Mouse (Mus musculus) C2C12 (cell line): ENCODE measurements around the gene Dph7. TPM values are rescaled to one million over a fixed set of nuclear protein-coding genes. Genes with fewer than 3 reads are reported as not detected.

Experiments used
- H3K27me3 ChIP-seq: one replicate; pipeline ENCODE4 v1.6.1; 2011; ENCODE audit not compliant: control insufficient read depth, insufficient read depth, insufficient read length
- H3K36me3 ChIP-seq: one replicate; pipeline ENCODE4 v1.6.1; 2011; ENCODE audit not compliant: control insufficient read depth, insufficient read depth
- H3K4me3 ChIP-seq: one replicate; pipeline ENCODE4 v1.5.1; 2011; ENCODE audit warnings: mild to moderate bottlenecking, control low read depth; ENCODE audit not compliant: poor library complexity, insufficient read depth, severe bottlenecking
- H3K79me2 ChIP-seq: one replicate; pipeline ENCODE4 v1.6.1; 2011; ENCODE audit not compliant: control insufficient read depth, insufficient read depth
- H3K79me3 ChIP-seq: one replicate; pipeline ENCODE4 v1.6.1; 2011; ENCODE audit warnings: low read depth, control low read depth
- H3ac ChIP-seq: one replicate; pipeline ENCODE3; 2011; ENCODE audit warnings: low read depth; ENCODE audit not compliant: control insufficient read depth, insufficient read length
- CEBPB ChIP-seq: IDR thresholded peaks from one replicate; pipeline ENCODE4 v1.6.1; 2011; ENCODE audit warnings: low read depth, mild to moderate bottlenecking, control low read depth, moderate library complexity
- CTCF ChIP-seq: IDR thresholded peaks from one replicate; pipeline ENCODE4 v1.5.1; 2011; ENCODE audit not compliant: control insufficient read depth, insufficient read depth, insufficient read length
- FOSL1 ChIP-seq: IDR thresholded peaks from one replicate; pipeline ENCODE4 v1.8.0; 2011; ENCODE audit warnings: mild to moderate bottlenecking, low read length; ENCODE audit not compliant: poor library complexity, insufficient read depth, severe bottlenecking
- MAX ChIP-seq: IDR thresholded peaks from one replicate; pipeline ENCODE4 v1.6.1; 2011; ENCODE audit warnings: mild to moderate bottlenecking, control low read depth
- MYOD1 ChIP-seq: IDR thresholded peaks from one replicate; pipeline ENCODE4 v1.6.1; 2011; ENCODE audit warnings: low read depth; ENCODE audit not compliant: control insufficient read depth, insufficient read length
- MYOG ChIP-seq: IDR thresholded peaks from one replicate; pipeline ENCODE4 v1.6.1; 2011; ENCODE audit not compliant: control insufficient read depth, insufficient read length; ENCODE audit errors: extremely low read depth
- USF1 ChIP-seq: IDR thresholded peaks from one replicate; pipeline ENCODE4 v1.6.1; 2011; ENCODE audit warnings: low read depth, mild to moderate bottlenecking, control low read depth, moderate library complexity
- polyA plus RNA-seq: library from polyadenylated mRNA; unstranded; fragments of >200 nt; fragmentation: generic; extraction: Trizol; gene quantifications from one replicate; pipeline ENCODE4 v1.2.1, GENCODE M21; 2012; ENCODE audit warnings: missing spikeins

Gene Dph7
- polyA plus RNA-seq, 1 experiment: 13.9 TPM

DNA sequence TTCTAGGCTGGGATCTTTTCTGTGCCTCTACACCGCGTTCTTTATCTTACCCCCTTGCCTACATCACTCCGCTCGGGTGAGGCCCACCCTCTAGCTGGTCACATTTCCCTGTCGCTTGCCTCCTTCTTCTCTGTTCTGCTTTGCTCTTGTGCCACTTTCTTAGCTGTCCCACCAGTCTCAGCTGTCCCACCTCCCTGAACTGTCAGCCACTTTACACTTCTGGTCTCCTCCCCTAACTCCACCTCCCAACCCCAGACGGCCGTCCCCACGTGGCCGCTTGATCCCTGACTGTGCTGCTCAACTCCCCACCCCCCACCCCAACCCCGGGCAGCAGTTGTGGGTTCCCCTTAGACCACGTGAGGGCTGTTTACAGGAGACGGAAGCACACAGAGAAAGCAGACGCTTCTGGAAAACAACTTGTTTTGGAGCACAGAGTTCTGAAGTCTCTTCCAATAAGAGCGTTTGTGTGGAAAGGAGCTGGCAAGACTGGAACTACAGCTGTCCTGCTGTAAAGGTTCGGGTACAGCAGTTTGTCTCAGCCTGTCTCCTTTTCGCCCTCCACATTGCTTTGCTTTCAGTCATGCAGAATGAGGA, 13.6 kb downstream of the Dph7 start, which contains the start of gene Pnpla7:
TSS of gene Pnpla7 (plus strand) at position 330 of the 594 bp plus-strand sequence.
- TF ChIP-seq CTCF (no peak), USF1 (peak; percentile 88), MYOD1 (no peak), MYOG (no peak), CEBPB (no peak), MAX (peak; percentile 78), FOSL1 (no peak)

DNA sequence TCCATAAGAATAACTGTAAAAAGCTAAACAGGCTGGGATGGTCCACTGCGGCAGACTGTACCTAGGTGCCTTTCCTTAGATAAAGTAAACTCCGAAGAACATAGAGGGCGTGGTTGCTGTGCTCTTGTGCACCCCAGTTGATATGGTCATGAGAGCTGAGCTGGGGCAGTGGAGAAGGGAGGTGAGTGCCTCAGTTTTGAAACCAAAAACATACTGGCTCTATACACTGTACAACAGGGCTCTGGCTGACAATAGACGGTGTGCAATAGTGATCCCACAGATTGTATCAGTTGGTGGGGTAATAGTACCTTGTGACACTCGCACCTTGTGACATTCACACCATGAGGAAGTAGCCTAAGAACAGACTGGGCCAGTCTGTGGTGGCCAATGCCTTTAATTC, 14.8 kb downstream of the Dph7 start:
- Histone ChIP-seq H3K4me3 (no peak overlapping the region), H3K36me3 (peaks cover 14% of the 10 kb centered on the region), H3K79me2 (peaks cover 17% of the 10 kb centered on the region), H3ac (no peak overlapping the region), H3K27me3 (no peaks in the 10 kb centered on the region), H3K79me3 (peaks cover 12% of the 10 kb centered on the region)
- TF ChIP-seq USF1 (no peak), FOSL1 (no peak), CTCF (no peak), MYOG (no peak), CEBPB (no peak), MYOD1 (no peak), MAX (no peak)

More for the DNA sequence above, 13.6 kb downstream of the Dph7 start, which contains the start of gene Pnpla7:
- Histone ChIP-seq H3K4me3 (peak within 1 kb of the TSS; percentile 87), H3K36me3 (peaks cover 24% of the 10 kb centered on the region), H3K79me3 (peaks cover 12% of the 10 kb centered on the region), H3ac (peak within 1 kb of the TSS; percentile 68), H3K27me3 (no peaks in the 10 kb centered on the region), H3K79me2 (peaks cover 17% of the 10 kb centered on the region)

DNA sequence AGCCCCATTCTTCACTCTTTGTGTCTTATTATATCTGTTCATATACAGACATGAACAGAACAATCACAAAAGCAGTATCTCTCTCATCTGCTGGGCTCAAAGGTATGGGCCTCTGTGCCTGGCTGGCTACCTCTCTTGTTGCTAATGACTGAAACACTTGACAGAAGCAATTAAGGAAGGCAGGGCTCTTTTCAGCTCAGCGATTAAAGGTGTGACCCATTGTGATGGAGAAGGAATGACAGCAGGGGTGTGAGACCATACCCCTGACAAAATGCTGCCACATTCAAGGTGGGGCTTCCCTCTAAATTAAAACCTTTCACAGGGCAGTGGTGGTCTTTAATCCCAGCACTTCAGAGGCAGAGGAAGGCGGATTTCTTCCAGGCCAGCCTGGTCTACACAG, 25.6 kb downstream of the Dph7 start:
- no peaks in the 10 kb centered on the region for H3K79me3 ChIP-seq
- H3ac ChIP-seq: no peak overlapping the region
- H3K27me3 ChIP-seq: no peaks in the 10 kb centered on the region
- no peaks in the 10 kb centered on the region for H3K36me3 ChIP-seq
- no peak for TF ChIP-seq CEBPB
- TF ChIP-seq MYOG: no peak
- no peak for TF ChIP-seq CTCF
- no peak for TF ChIP-seq MYOD1
- no peak for TF ChIP-seq FOSL1
- TF ChIP-seq USF1: no peak
- TF ChIP-seq MAX: no peak
- H3K79me2 ChIP-seq: no peaks in the 10 kb centered on the region
- no peak overlapping the region for H3K4me3 ChIP-seq

DNA sequence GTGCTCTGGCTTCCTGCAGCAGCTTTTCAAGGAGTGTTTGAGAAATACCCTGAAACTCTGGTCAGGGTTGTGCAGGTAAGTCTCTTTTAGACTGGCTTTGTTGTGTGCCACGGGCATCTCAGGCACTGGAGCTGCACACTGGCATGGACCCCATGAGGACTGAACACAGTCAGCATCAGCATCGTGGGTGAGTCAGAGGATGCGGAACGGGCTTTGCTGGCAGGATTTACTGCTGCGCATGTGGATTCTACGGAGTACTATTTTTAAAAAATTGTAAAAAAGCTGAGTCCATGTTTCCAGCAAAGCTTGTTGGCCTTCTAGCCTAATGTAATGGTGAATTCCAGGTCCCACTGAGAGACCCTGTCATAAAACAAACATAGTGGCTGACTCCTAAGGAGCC, 33.1 kb downstream of the Dph7 start:
- Histone ChIP-seq H3K79me3 (no peaks in the 10 kb centered on the region), H3K79me2 (no peaks in the 10 kb centered on the region), H3K27me3 (no peaks in the 10 kb centered on the region), H3K36me3 (no peaks in the 10 kb centered on the region), H3K4me3 (no peak overlapping the region), H3ac (no peak overlapping the region)
- TF ChIP-seq CEBPB (no peak), MYOG (no peak), FOSL1 (no peak), MYOD1 (no peak), MAX (no peak), CTCF (no peak), USF1 (no peak)

DNA sequence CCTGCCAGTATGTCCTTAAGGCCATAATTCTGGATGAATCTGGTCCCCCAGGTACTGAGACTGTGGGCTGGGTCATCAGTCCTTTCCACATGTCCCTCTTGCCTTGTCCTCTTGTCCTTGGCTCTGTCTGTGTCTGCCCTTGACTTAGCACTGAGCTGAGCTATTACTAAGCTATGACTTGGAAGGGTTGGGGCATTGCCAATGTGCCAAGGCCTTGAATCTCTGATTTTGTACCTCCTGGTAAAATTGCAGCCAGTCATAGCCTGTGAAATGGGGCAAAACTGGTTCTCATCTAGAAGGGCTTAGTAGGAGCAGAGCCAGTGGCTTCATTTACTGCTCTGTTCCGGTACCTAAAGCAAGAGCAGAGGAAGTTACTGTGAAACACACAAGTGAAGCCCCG, 34.3 kb downstream of the Dph7 start:
- Histone ChIP-seq H3K79me2 (no peaks in the 10 kb centered on the region), H3ac (no peak overlapping the region), H3K79me3 (no peaks in the 10 kb centered on the region), H3K4me3 (no peak overlapping the region), H3K27me3 (no peaks in the 10 kb centered on the region), H3K36me3 (no peaks in the 10 kb centered on the region)
- TF ChIP-seq MYOG (no peak), CEBPB (no peak), CTCF (no peak), FOSL1 (no peak), MAX (no peak), USF1 (no peak)
